Mouse (Mus musculus): ENCODE measurements around the gene Usp32.

DNA sequence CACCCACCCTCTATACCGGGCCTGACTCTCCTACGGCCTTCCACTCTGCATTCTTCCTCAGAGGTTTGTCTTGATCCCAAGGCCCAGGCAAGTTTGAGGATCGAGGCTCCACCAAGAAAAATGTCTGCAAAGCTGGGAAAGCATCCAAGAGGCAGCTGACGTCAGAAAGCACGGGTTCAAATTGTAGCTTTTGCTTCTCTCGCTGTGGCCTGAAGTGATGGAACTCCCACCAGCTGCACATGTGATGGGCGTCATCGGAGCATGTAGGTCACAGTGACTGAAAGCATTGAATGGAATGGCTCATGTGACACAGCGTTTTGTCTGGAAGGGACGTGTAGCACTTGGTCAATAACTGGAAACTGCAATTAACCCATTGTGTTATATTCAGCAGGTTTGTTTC is 199.8 kb downstream of the Usp32 start:
- TF ChIP-seq POLR2A (IDR thresholded peaks at IDR 0.05; ENCODE audit: insufficient read depth, low read length) (no peak), CTCF (IDR thresholded peaks at IDR 0.05; ENCODE audit: low read depth, low read length) (no peak)

Measured in ES-Bruce4 (cell line).